Mouse (Mus musculus): ENCODE data around the gene Camk1. TPM values are rescaled to one million over a fixed set of nuclear protein-coding genes. Genes with fewer than 3 reads are reported as not detected.

Camk1 gene
- total RNA-seq, 1 experiment from 2014 or later = 59.9 TPM

DNA sequence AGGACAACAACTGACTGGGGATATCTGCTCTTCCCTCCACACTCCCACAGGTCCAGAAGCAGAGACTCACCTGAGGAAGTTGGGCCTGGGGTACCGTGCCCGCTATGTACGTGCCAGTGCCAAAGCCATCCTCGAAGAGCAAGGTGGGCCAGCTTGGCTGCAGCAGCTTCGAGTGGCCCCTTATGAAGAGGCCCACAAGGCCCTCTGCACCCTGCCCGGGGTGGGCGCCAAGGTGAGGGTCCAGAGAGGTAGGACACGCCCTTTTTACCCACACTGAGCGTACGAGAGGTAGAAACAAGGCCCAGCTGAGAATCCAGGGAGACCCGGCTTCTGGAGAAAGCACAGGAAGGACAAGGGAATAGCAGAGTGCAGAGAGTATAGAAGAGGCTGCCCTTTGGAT, 12.1 kb downstream of the Camk1 start:
- no peak for ATAC-seq (replicated peaks in 1 of 2; ENCODE audit: insufficient read depth in 1 of 2, low FRiP score in 2 of 2, low TSS enrichment in 1 of 2, low read depth in 1 of 2, poor library complexity in 2 of 2, severe bottlenecking in 2 of 2)

DNA sequence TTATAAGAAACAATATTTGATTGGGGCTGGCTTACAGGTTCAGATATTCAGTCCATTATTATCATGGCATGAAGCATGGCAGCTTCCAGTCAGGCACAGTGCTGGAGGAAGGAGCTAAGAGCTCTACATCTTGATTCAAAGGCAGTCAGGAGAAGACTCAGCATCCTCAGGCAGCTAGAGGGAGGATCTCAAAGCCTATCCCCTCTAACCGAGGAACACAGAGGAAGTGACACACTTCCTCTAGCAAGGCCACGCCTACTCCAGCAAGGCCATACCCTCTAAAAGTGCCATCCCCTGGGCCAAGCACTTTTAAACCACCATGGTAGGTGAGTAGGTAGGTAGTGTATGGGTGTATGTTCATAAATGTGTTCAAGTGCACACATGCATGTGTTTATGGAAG, 13.2 kb downstream of the Camk1 start:
- peak; percentile 70 to 73 for ATAC-seq (replicated peaks in 1 of 2; ENCODE audit: insufficient read depth in 1 of 2, low FRiP score in 2 of 2, low TSS enrichment in 1 of 2, low read depth in 1 of 2, poor library complexity in 2 of 2, severe bottlenecking in 2 of 2)

DNA sequence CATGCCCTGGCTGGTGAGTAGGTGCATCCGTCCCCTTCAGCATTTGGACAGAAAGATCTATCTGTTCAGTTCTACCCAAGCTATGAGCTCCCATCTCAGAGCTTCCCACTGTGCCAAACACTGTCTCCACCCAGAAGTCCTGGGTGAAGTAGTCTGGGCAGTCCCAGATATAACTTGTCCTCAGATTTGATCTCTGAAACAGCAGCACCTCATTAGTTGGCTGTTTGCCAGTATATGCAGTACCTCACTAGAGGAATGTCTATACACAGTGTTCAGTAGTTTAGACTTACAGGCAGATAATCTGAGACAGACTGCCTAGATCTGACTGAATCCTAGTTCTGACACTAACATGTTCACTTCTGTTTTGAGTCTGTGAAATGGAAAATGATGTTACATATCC, 14.4 kb downstream of the Camk1 start:
- ATAC-seq (replicated peaks in 1 of 2; ENCODE audit: insufficient read depth in 1 of 2, low FRiP score in 2 of 2, low TSS enrichment in 1 of 2, low read depth in 1 of 2, poor library complexity in 2 of 2, severe bottlenecking in 2 of 2) = no peak

DNA sequence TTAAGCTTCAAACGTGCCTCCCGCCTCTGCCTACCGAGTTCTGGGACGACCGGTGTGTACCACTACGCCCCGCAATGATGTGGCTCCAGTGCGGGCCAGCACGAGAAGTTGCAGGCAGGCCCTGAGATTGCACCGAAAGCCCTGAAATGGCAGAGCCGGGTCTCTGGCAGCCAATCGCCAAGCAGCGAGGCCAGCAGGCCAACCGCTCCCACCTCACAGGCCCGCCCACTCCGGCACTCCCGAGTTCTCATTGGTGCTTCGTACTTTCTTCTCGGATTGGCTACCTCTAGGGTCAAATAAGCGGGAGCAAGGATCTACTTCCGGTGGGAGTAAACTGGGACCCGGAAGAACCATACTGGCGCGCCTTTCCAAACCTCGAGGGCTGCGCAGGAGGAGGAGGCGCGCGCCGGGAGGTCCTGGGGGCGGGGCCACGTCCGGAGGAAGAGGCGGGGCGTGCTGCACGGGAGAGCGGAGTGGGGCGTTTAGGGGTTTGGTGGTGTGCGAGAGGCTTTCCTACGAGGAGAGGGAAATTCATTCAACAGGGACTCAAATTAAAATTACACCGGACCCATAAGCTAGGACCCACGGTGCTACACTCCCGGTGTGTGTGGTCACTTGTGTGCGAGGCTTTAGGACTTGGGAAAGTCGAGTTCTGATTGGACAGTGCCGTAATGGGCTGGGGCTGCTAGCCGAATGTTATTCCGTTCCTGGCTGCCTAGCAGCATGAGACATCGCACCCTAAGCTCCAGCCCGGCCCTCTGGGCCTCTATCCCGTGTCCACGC, 17.1 kb downstream of the Camk1 start, which contains the start of gene Ogg1:
Gene Ogg1, plus strand, starts transcription at position 440 of the 783 bp plus-strand sequence.
- peak; percentile 93 to 94 for ATAC-seq (replicated peaks in 1 of 2; ENCODE audit: insufficient read depth in 1 of 2, low FRiP score in 2 of 2, low TSS enrichment in 1 of 2, low read depth in 1 of 2, poor library complexity in 2 of 2, severe bottlenecking in 2 of 2)

- ATAC-seq (replicated peaks in 1 of 2; ENCODE audit: insufficient read depth in 1 of 2, low FRiP score in 2 of 2, low TSS enrichment in 1 of 2, low read depth in 1 of 2, poor library complexity in 2 of 2, severe bottlenecking in 2 of 2) = no peak
Observed at GRCm38 (mm10) chr6:113315972-113316371, 27.8 kb downstream of the Camk1 start.

DNA sequence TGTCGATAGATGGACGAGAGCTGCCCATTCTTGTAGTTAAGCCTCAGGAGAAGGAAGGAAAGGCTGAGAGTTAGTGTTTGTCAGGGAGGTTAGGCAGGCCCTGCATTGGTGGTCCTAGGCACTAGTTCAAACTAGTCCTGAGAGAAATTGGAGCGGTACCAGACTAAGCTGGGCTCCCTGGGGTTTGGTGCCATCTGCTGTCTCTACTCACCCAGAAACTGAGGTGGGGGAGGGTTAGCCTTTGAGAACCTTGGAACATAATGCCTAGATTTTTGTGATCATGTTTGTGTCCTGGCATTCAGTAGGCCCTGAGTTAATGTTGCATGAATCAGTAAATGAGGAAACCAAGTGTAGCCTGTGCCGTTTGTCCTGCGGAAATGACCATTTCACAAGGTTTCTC, 35.6 kb downstream of the Camk1 start:
- ATAC-seq (replicated peaks in 1 of 2; ENCODE audit: insufficient read depth in 1 of 2, low FRiP score in 2 of 2, low TSS enrichment in 1 of 2, low read depth in 1 of 2, poor library complexity in 2 of 2, severe bottlenecking in 2 of 2) = no peak; a peak in 1 of 4 replicates

DNA sequence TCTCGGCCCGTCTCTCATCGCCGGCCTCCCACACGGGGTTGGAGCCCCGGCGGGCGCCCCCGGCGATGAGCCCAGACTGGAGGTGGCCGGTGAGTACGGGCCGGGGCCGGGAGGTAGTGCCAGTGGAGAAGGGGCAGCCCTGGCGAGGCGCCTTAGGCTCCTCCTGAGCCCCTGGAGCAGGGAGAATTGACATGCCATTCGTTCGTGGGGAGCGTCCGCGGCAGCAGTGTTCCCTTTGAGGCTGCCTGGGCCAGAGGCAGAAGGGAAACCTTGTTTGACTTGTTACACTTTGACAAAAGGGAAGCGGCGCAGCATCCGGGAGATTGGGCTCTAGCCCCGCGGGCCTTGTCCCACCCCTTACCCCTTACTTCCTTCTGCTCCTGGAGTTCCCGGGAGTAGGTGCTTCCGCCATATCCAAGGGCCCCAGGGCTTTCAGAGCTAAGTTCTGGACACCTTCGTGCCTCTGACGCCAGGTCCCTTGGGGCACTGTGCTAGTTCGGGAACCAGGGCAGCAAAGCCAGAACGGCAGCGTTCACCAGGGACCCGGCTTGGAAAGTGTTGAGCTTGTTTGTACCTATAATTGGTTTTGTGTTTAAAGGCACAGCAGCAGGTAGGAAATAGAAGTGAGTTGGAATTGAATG, 36.2 kb downstream of the Camk1 start:
- peak in 1 of 2 experiments; percentile 13; a peak in 2 of 4 replicates for ATAC-seq (replicated peaks in 1 of 2; ENCODE audit: insufficient read depth in 1 of 2, low FRiP score in 2 of 2, low TSS enrichment in 1 of 2, low read depth in 1 of 2, poor library complexity in 2 of 2, severe bottlenecking in 2 of 2)

- peak in 1 of 2 experiments; percentile 37; a peak in 2 of 4 replicates for ATAC-seq (replicated peaks in 1 of 2; ENCODE audit: insufficient read depth in 1 of 2, low FRiP score in 2 of 2, low TSS enrichment in 1 of 2, low read depth in 1 of 2, poor library complexity in 2 of 2, severe bottlenecking in 2 of 2)
Observed at GRCm38 (mm10) chr6:113306986-113307349, 36.8 kb downstream of the Camk1 start, which contains the start of gene Brpf1. Gene Brpf1 (plus strand): TSS chr6:113307137.

DNA sequence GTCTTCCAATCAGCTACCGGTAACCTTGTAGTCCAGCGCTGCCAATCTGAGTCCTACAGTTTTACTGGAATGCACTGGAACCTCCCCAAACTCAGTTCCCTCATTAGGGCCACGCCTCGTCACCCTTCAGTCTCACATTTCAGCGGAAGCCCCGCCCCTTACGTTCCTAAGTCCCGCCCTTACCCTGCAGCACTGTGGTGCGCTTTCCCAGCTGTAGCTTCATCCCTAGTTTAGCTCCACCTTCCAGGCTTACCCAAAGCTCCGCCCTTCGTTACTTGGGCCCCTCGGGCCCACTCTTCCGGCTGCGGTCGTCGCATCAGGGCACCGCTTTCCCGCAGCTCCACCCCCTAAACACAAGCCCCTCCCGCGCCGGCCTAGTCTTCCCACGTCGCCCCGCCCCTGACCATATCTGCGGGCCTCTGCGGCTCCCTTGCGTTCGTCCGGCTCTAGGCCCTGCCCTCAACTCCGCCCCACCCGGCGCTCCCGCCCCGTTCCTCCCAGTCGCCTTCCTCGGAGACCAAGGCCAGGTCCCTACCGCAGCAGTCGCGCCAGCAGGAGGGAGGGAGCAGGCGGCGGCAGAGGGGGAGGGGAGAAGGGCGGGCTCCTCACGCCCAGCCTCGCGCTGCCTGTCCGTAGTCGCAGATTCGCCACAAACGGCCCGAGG, 37.3 kb downstream of the Camk1 start:
- peak; percentile 84 to 86 for ATAC-seq (replicated peaks in 1 of 2; ENCODE audit: insufficient read depth in 1 of 2, low FRiP score in 2 of 2, low TSS enrichment in 1 of 2, low read depth in 1 of 2, poor library complexity in 2 of 2, severe bottlenecking in 2 of 2)

DNA sequence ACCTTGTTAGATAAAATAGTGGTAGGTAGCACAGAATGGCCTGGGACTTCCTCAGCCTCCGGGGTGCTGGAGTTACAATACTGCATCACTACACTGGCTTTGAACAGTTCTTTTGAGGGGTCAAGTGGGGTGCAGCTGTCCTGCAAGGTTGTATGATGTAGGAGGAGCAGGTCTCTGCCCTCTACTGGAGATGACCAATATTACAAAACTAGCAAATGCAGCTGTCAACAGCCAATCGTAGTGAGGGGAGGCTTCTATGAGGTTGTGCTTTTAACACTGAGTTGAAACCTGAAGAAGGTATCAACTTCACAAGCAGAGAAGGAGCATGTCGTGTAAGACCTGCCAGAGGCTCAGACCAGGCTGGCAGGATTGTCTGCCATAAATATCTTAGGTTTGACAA, 41.5 kb downstream of the Camk1 start:
- peak; percentile 24 to 35; a peak in 2 of 4 replicates for ATAC-seq (replicated peaks in 1 of 2; ENCODE audit: insufficient read depth in 1 of 2, low FRiP score in 2 of 2, low TSS enrichment in 1 of 2, low read depth in 1 of 2, poor library complexity in 2 of 2, severe bottlenecking in 2 of 2)

DNA sequence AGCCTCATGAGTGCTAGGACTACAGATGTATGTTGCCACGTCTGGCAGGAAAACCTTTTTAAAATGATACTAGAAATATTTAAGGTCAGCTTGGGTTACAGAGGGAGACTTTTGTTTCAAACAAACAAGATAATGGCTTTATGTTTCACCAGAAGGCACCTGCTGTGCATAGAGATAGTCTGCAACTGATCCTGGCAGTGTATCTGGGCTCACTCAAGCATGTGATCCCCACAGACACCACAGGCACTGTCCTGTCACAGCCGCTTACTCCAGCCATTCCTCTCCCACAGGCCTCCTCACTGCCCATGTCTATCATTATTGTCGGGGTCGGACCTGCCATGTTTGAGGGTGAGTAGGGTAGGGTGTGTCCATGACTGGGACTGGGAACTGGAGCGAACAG, 42.4 kb downstream of the Camk1 start:
- no peak for ATAC-seq (replicated peaks in 1 of 2; ENCODE audit: insufficient read depth in 1 of 2, low FRiP score in 2 of 2, low TSS enrichment in 1 of 2, low read depth in 1 of 2, poor library complexity in 2 of 2, severe bottlenecking in 2 of 2)

DNA sequence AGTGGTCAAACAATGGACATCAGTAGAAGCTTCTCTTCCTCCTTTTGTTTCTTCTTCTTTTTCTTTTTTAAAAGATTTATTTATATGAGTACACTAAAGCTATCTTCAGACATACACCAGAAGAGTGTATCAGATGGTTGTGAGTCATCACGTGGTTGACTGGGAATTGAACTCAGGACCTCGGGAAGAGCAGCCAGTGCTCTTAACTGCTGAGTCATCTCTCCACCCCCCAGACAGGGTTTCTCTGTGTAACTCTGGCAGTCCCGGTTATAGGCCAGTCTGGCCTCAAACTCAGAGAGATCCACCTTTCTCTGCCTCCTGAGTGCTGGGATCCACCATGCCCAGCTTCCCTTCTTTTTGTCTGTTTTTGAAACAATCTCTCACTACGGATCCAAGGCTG, 47.1 kb downstream of the Camk1 start:
- no peak for ATAC-seq (replicated peaks in 1 of 2; ENCODE audit: insufficient read depth in 1 of 2, low FRiP score in 2 of 2, low TSS enrichment in 1 of 2, low read depth in 1 of 2, poor library complexity in 2 of 2, severe bottlenecking in 2 of 2)

DNA sequence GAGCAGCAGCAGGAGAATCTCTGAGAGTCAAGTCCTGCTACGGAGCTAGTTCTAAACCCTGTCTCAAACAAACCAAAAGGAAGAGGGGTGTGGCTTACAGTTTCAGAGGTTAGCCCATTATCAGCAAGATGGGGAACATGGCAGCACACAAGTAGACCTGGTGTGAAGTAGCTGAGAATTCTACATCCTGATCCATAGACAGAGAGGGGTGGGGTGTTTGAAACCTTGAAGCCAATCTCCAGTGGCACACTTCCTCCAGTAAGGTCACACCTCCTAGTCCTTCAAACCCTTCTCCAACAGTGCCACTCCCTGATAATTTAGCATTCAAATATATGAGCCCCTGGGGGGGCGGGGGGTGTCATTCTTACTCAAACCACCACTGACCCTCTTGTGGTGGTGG, 47.7 kb downstream of the Camk1 start:
- no peak for ATAC-seq (replicated peaks in 1 of 2; ENCODE audit: insufficient read depth in 1 of 2, low FRiP score in 2 of 2, low TSS enrichment in 1 of 2, low read depth in 1 of 2, poor library complexity in 2 of 2, severe bottlenecking in 2 of 2)

DNA sequence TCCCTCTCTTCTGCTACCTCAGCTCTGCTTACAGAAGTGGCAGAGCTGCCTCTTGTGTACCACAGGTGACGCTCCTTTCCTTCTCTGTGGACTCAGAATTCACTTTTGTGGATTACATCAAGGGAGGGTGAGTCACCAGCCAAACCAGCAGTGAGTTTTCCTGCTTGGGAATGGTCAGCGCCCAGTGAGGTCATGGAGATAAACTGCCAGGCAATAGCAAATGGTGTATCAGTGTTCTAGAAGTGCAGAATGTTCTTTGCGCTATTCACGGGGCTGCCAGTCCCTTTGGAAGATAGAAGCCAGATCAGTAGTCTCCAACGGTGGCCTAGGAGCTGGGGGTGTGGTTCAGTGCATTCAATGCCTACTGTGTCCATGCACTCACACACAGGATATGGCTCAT, 50.8 kb downstream of the Camk1 start:
- ATAC-seq (replicated peaks in 1 of 2; ENCODE audit: insufficient read depth in 1 of 2, low FRiP score in 2 of 2, low TSS enrichment in 1 of 2, low read depth in 1 of 2, poor library complexity in 2 of 2, severe bottlenecking in 2 of 2) = no peak

DNA sequence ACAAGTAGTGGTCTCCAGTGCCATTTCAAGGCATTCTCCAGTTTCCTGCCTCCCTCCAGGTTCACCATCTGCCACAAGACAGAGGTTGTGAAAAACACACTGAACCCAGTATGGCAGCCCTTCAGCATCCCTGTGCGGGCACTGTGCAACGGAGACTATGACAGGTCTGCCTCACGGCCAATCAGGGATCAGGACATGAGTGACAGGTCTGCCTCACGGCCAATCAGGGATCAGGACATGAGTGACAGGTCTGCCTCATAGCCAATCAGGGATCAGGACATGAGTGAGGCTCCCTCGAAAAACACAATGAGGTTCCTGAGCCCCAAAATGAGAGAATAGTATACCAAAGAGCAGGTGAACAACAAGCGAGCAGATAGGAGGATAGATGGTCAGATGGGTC, 53.4 kb downstream of the Camk1 start:
- ATAC-seq (replicated peaks in 1 of 2; ENCODE audit: insufficient read depth in 1 of 2, low FRiP score in 2 of 2, low TSS enrichment in 1 of 2, low read depth in 1 of 2, poor library complexity in 2 of 2, severe bottlenecking in 2 of 2) = no peak

GRCm38 (mm10) chr6:113289346-113289745, 54.4 kb downstream of the Camk1 start:
- ATAC-seq (replicated peaks in 1 of 2; ENCODE audit: insufficient read depth in 1 of 2, low FRiP score in 2 of 2, low TSS enrichment in 1 of 2, low read depth in 1 of 2, poor library complexity in 2 of 2, severe bottlenecking in 2 of 2) = no peak

- no peak for ATAC-seq (replicated peaks in 1 of 2; ENCODE audit: insufficient read depth in 1 of 2, low FRiP score in 2 of 2, low TSS enrichment in 1 of 2, low read depth in 1 of 2, poor library complexity in 2 of 2, severe bottlenecking in 2 of 2)
Observed at GRCm38 (mm10) chr6:113287236-113287635, 56.5 kb downstream of the Camk1 start.

DNA sequence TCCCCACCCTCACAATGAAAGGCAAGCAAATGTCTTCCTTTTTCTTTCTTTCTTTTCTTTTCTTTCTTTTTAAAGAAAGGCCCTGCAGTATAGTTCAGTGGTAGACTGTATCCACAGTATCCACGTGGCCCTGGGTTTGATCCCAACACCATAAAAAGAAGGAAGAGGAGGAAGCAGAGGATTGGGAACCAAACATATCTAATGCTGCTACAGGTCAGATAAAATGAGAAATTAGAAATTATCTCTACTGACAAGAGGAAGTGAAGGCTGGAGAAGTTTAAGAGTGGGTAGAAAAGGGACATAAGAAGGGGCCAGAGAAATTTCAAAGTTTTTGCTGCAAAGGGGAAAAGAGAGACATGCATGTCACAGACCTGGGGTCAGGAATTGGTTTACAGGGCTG, 57.5 kb downstream of the Camk1 start:
- ATAC-seq (replicated peaks in 1 of 2; ENCODE audit: insufficient read depth in 1 of 2, low FRiP score in 2 of 2, low TSS enrichment in 1 of 2, low read depth in 1 of 2, poor library complexity in 2 of 2, severe bottlenecking in 2 of 2) = no peak

Measured in hematopoietic stem cell, adult 5-6 weeks (primary cell).